Mouse (Mus musculus) CH12.LX (cell line): ENCODE data around the gene Gp9. TPM values are rescaled to one million over a fixed set of nuclear protein-coding genes. Genes with fewer than 3 reads are reported as not detected.

Experiments used
- DNase-seq: peaks from one replicate; pipeline ENCODE4 v3.0.0-alpha.2; 2013; ENCODE audit errors: extremely low read depth
- H3K27ac ChIP-seq: 2 replicates; pipeline ENCODE4 v1.5.1; 2012; ENCODE audit warnings: low read depth, mild to moderate bottlenecking, control low read depth, moderate library complexity; ENCODE audit not compliant: insufficient read depth
- H3K27me3 ChIP-seq: replicated peaks from 2 replicates; pipeline ENCODE3; 2012; ENCODE audit warnings: inconsistent platforms
- H3K36me3 ChIP-seq, 2 experiments: replicated peaks in 1 of 2; 2 replicates each; pipeline versions ENCODE3 to v1.6.1; 2012; ENCODE audit warnings: inconsistent platforms in 1 of 2, low read length in 1 of 2, mild to moderate bottlenecking in 1 of 2, mixed read lengths in 1 of 2, moderate library complexity in 1 of 2; ENCODE audit not compliant: control insufficient read depth in 1 of 2, insufficient read depth in 1 of 2
- H3K4me1 ChIP-seq, 2 experiments: 2 replicates each; pipeline ENCODE4 v1.6.1; 2012; ENCODE audit warnings: inconsistent platforms in 1 of 2, moderate library complexity in 1 of 2; ENCODE audit not compliant: insufficient read depth in 2 of 2, control insufficient read depth in 1 of 2
- H3K4me2 ChIP-seq: 2 replicates; pipeline ENCODE4 v1.6.1; 2012; ENCODE audit warnings: low read depth, mild to moderate bottlenecking, control low read depth; ENCODE audit not compliant: poor library complexity, insufficient read depth, severe bottlenecking
- H3K4me3 ChIP-seq, 3 experiments: fragments of 150-350 bp in 1 of 3; sonication (generic) in 1 of 3; replicated peaks in 1 of 3; 2 replicates each; pipeline versions ENCODE3 to v1.5.1; 2011 to 2012; ENCODE audit warnings: low read depth in 2 of 3, low read length in 2 of 3, mild to moderate bottlenecking in 2 of 3, moderate library complexity in 2 of 3, control low read depth in 1 of 3, improper control_type of control experiment in 1 of 3, inconsistent platforms in 1 of 3, mixed read lengths in 1 of 3; ENCODE audit not compliant: poor library complexity in 1 of 3
- H3K79me2 ChIP-seq: replicated peaks from 2 replicates; pipeline ENCODE4 v1.6.1; 2012; ENCODE audit warnings: mild to moderate bottlenecking, moderate library complexity; ENCODE audit not compliant: control insufficient read depth, poor library complexity, insufficient read depth, severe bottlenecking; ENCODE audit errors: extremely low read depth
- H3K9ac ChIP-seq: 2 replicates; pipeline ENCODE4 v1.6.1; 2012; ENCODE audit warnings: low read depth, mild to moderate bottlenecking, control low read depth, moderate library complexity; ENCODE audit not compliant: insufficient read depth
- H3K9me3 ChIP-seq: replicated peaks from 2 replicates; pipeline ENCODE3; 2012; ENCODE audit warnings: low read length, inconsistent platforms, mixed read lengths
- CHD2 ChIP-seq: IDR thresholded peaks from 2 replicates; pipeline ENCODE4 v1.6.1; 2011; ENCODE audit warnings: low read length, improper control_type of control experiment
- GABPA ChIP-seq: IDR thresholded peaks from 2 replicates; pipeline ENCODE4 v1.6.1; 2012; ENCODE audit warnings: low read depth, low read length, improper control_type of control experiment, inconsistent platforms; ENCODE audit not compliant: insufficient replicate concordance
- HCFC1 ChIP-seq: IDR thresholded peaks from 2 replicates; pipeline ENCODE4 v1.6.1; 2012; ENCODE audit warnings: low read depth, mild to moderate bottlenecking, inconsistent platforms, low read length, improper control_type of control experiment
- JUN ChIP-seq: IDR thresholded peaks from 2 replicates; pipeline ENCODE4 v1.6.1; 2011; ENCODE audit warnings: low read depth, mild to moderate bottlenecking, low read length, improper control_type of control experiment, moderate library complexity; ENCODE audit not compliant: insufficient read depth
- JUND ChIP-seq: conservative IDR thresholded peaks from 2 replicates; pipeline ENCODE4 v1.6.1; 2011; ENCODE audit warnings: low read depth, low read length, improper control_type of control experiment
- MAX ChIP-seq: IDR thresholded peaks from 2 replicates; pipeline ENCODE4 v1.6.1; 2011; ENCODE audit warnings: low read length, improper control_type of control experiment
- MYC ChIP-seq: IDR thresholded peaks from 2 replicates; pipeline ENCODE4 v1.6.1; 2011; ENCODE audit warnings: low read depth, mild to moderate bottlenecking, improper control_type of control experiment, low read length
- NELFE ChIP-seq: IDR thresholded peaks from 2 replicates; pipeline ENCODE4 v1.6.1; 2011; ENCODE audit warnings: low read depth, low read length, improper control_type of control experiment
- RCOR1 ChIP-seq: conservative IDR thresholded peaks from 2 replicates; pipeline ENCODE4 v1.6.1; 2012; ENCODE audit warnings: low read depth, mild to moderate bottlenecking, inconsistent platforms, low read length, improper control_type of control experiment
- UBTF ChIP-seq: IDR thresholded peaks from 2 replicates; pipeline ENCODE4 v1.6.1; 2012; ENCODE audit warnings: low read depth, mild to moderate bottlenecking, inconsistent platforms, low read length, improper control_type of control experiment, moderate library complexity
- USF2 ChIP-seq: conservative IDR thresholded peaks from 2 replicates; pipeline ENCODE4 v1.6.1; 2011; ENCODE audit warnings: low read depth, low read length, improper control_type of control experiment
- ZNF384 ChIP-seq: IDR thresholded peaks from 2 replicates; pipeline ENCODE4 v1.6.1; 2012; ENCODE audit warnings: low read depth, low read length, improper control_type of control experiment, inconsistent platforms
- dilution Hi-C: fragments of 300-500 bp; cut with MboI; formaldehyde crosslinking; loops from 2 replicates; pipeline ENCODE4 v1.14.3; 2020; ENCODE audit warnings: low sequenced_read_pairs; ENCODE audit not compliant: extremely low pct_unique_long_range_greater_than_20kb, extremely low pct_ligation_motif_present
- in situ Hi-C: fragments of 300-500 bp; cut with MboI; formaldehyde crosslinking; loops from 3 replicates; pipeline ENCODE4 v1.14.3; 2019; ENCODE audit warnings: low sequenced_read_pairs, low pct_ligation_motif_present, low pct_unique_long_range_greater_than_20kb, mixed read lengths
- polyA plus RNA-seq: library from polyadenylated mRNA; unstranded; fragments of >175 nt; gene quantifications from 2 replicates; pipeline ENCODE4 v1.2.1, GENCODE M21; 2012; ENCODE audit warnings: low read depth; ENCODE audit not compliant: insufficient read length
- total RNA-seq, 2 experiments: library from RNA; depleted of rRNA; stranded (reverse); fragments of 300-350 nt in 1 of 2; fragments of >200 nt in 1 of 2; gene quantifications; 2 replicates each; pipeline ENCODE4 v1.2.3; 2012 to 2014

Gene Gp9
- total and polyA plus RNA-seq, 3 experiments = not detected

GRCm38 (mm10) chr6:87748531-87748930 lies 29.3 kb upstream of the Gp9 start (continued):
- TF ChIP-seq HCFC1 = peak; percentile 83

- Histone ChIP-seq H3K79me2 (no peaks in the 10 kb centered on the region), H3K4me1 (peaks cover 16 to 64% of the 10 kb centered on the region in 2 experiments), H3K27me3 (peaks cover 2% of the 10 kb centered on the region), H3K4me3 (no peak overlapping the region), H3K27ac (no peak overlapping the region), H3K4me2 (no peak overlapping the region), H3K9me3 (no peaks in the 10 kb centered on the region), H3K36me3 (peaks cover 0 to 2% of the 10 kb centered on the region in 2 experiments), H3K9ac (no peak overlapping the region)
- in situ Hi-C loops = no loop called here
- dilution Hi-C loops = no loop called here
- no peak for DNase-seq
- TF ChIP-seq CHD2 (no peak), MYC (no peak), HCFC1 (no peak), UBTF (no peak), GABPA (no peak), RCOR1 (no peak), JUN (no peak), ZNF384 (no peak), MAX (no peak), USF2 (no peak), JUND (no peak), NELFE (no peak)
Measured at GRCm38 (mm10) chr6:87750184-87750910, 27.5 kb upstream of the Gp9 start.

GRCm38 (mm10) chr6:87751574-87751973 lies 26.3 kb upstream of the Gp9 start:
- H3K4me2 ChIP-seq = no peak overlapping the region
- in situ Hi-C loops = no loop called here

More at GRCm38 (mm10) chr6:87751574-87751973, 26.3 kb upstream of the Gp9 start:
- Histone ChIP-seq H3K9me3 (no peaks in the 10 kb centered on the region), H3K79me2 (no peaks in the 10 kb centered on the region), H3K4me1 (peaks cover 19 to 68% of the 10 kb centered on the region in 2 experiments), H3K9ac (no peak overlapping the region), H3K4me3 (no peak overlapping the region), H3K27ac (no peak overlapping the region), H3K27me3 (peaks cover 2% of the 10 kb centered on the region), H3K36me3 (no peaks in the 10 kb centered on the region)
- TF ChIP-seq GABPA = no peak
- TF ChIP-seq NELFE = no peak
- no peak for DNase-seq
- dilution Hi-C loops = no loop called here
